Mouse (Mus musculus): Measurements from ENCODE around the gene Ccdc194. TPM values are rescaled to one million over a fixed set of nuclear protein-coding genes. Genes with fewer than 3 reads are reported as not detected.

Ccdc194 gene
- polyA plus RNA-seq, 1 experiment from 2014 or later: 0.49 TPM

DNA sequence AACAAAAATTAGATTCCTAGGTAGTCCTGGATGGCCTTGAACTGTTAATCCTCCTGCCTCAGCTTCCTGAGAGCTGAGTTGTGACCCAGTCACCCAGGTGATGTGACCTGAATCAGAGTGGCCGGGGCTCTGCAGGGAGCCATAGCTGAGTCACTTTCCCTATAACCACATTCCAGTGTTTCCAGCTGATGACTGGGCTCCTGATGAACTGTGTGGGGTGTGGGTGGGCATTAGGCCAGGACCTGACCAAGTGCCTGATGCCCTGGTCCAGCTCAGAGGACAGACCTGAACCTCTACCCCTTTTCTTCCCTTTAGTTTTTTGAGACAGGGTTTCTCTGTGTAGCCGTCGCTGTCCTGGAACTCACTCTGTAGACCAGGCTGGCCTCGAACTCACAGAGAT, 20.2 kb downstream of the Ccdc194 start:
- no peaks in the 10 kb centered on the region for H3K4me1 ChIP-seq
- H3K4me2 ChIP-seq (replicated peaks): no peak overlapping the region
- H3K9ac ChIP-seq: no peak overlapping the region
- peaks cover 43% of the 10 kb centered on the region for H3K27me3 ChIP-seq
- ATAC-seq (ENCODE audit: insufficient number of reproducible peaks, insufficient read depth, low FRiP score, low TSS enrichment): no peak
- H3K36me3 ChIP-seq: no peaks in the 10 kb centered on the region
- no peak overlapping the region for H3K27ac ChIP-seq
- H3K9me3 ChIP-seq: no peaks in the 10 kb centered on the region
- WGBS: 86% methylated on average over 4 of the region's 4 CpGs
- no peak overlapping the region for H3K4me3 ChIP-seq

DNA sequence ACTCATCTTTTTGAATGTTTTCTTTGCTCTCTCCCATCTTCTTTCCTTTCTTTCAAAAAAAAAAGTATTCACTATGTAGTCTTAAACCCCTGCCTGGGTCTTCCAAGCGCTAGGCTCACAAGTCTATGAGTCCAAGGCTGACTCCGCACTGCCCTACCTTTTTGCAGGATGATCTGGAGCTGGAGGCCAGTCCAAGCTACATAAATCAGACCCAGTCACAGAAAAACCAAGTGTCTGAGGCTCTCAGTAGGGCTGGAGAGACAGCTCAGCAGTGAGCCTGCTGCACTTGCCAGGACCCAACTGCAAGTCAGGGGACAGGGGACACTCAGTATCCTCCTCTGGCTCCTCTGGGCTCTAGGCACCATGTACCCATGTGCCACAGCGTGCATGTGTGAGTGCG, 21.2 kb downstream of the Ccdc194 start:
- Histone ChIP-seq H3K27ac (no peak overlapping the region), H3K4me3 (no peak overlapping the region), H3K9me3 (no peaks in the 10 kb centered on the region), H3K9ac (no peak overlapping the region), H3K4me2 (replicated peaks) (no peak overlapping the region), H3K36me3 (no peaks in the 10 kb centered on the region), H3K27me3 (peaks cover 39% of the 10 kb centered on the region), H3K4me1 (peaks cover under 1% of the 10 kb centered on the region; the same call in 1 of the 2 replicates)
- no peak for ATAC-seq (ENCODE audit: insufficient number of reproducible peaks, insufficient read depth, low FRiP score, low TSS enrichment)
- 91% methylated on average over 4 of the region's 4 CpGs for WGBS

DNA sequence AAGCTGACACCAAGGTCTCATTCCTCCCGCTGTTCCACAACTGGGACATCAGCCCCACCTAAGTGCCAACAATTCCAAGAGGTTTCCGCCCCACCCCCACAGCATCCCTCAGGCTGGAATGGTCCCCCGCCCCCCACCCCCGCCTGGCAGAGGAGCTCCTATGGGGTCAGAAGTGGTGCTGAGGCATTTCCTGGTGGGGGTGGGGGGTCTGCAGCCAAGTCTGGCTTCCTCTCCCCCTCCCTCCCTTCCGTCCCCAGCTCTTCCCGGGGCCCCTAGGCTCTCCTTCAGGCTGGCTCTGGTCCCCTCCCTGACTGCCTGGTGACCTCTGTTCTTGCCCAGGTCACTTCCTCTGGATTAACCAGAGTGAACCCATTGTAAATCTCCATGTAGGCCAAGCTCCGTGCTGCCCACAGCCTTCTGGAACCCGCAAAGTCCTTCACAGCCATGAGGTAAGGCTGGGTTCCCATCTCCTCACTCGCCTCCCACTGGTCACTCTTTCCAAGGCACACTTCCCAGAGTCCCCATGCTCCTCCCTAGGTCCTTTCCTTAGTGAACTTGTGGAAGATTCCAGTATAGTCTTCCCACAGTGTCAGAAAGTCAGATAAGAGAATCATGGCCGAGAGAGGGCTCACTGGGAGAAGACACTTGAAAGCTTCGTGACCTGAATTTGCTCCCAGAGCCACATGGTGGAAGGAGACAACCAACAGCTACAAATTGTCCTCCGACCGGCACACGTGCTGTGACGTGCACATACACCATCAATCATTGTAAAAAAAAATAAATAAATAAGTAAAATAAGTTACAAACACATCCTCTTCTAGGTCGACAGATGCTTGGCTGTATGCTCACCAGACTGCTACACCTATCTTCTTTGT, 26.5 kb downstream of the Ccdc194 start:
- WGBS: 30% methylated on average over 16 of the region's 16 CpGs
- peak overlapping the region; percentile 27; the same call in 1 of the 2 replicates for H3K4me2 ChIP-seq (replicated peaks)
- H3K36me3 ChIP-seq: peaks cover 2% of the 10 kb centered on the region; the same call in 1 of the 2 replicates
- peaks cover 26% of the 10 kb centered on the region for H3K4me1 ChIP-seq
- H3K4me3 ChIP-seq: no peak overlapping the region
- H3K9me3 ChIP-seq: no peaks in the 10 kb centered on the region
- H3K27me3 ChIP-seq: no peaks in the 10 kb centered on the region
- H3K9ac ChIP-seq: no peak overlapping the region
- ATAC-seq (ENCODE audit: insufficient number of reproducible peaks, insufficient read depth, low FRiP score, low TSS enrichment): no peak
- H3K27ac ChIP-seq: no peak overlapping the region

DNA sequence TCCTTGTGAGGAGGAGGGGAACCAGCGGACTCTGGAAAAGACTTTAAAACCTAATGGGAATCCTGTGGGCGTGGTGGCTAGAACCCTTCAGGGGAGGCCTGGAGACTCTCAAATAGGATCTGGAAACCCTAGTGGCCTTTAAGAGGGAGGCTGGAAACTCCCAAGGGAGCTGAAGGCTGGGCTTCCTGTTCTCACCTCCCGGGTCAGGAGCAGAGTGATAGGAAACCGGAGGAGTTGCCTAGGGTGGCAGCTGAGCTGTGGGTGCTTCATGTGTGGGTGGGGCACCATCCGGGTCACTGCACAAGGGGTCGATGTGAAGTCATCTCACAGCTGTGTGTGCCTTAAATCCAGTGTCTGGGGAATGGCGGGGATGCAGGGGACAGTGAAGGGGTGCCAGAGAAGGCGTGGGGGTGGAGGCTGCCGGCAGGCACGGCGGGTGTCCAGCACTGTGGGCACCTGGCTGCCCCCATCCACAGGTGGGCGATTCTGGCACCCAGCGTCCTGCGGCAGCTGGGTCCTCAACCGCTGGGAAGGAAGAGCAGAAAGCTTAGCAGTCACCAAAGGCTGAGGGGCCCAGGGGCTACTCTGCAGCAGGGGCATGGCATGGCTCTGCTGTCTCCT, 27.5 kb downstream of the Ccdc194 start:
- Histone ChIP-seq H3K4me2 (replicated peaks) (peak overlapping the region; percentile 7; the same call in 1 of the 2 replicates), H3K4me3 (no peak overlapping the region), H3K4me1 (peaks cover 26% of the 10 kb centered on the region), H3K27me3 (no peaks in the 10 kb centered on the region), H3K27ac (0 out of 2 replicates have a peak overlapping the region, but pooled peaks have one; percentile 32), H3K9me3 (no peaks in the 10 kb centered on the region), H3K36me3 (peaks cover 7% of the 10 kb centered on the region; the same call in 1 of the 2 replicates), H3K9ac (no peak overlapping the region)
- WGBS: 22% methylated on average over 15 of the region's 15 CpGs
- ATAC-seq (ENCODE audit: insufficient number of reproducible peaks, insufficient read depth, low FRiP score, low TSS enrichment): no peak

DNA sequence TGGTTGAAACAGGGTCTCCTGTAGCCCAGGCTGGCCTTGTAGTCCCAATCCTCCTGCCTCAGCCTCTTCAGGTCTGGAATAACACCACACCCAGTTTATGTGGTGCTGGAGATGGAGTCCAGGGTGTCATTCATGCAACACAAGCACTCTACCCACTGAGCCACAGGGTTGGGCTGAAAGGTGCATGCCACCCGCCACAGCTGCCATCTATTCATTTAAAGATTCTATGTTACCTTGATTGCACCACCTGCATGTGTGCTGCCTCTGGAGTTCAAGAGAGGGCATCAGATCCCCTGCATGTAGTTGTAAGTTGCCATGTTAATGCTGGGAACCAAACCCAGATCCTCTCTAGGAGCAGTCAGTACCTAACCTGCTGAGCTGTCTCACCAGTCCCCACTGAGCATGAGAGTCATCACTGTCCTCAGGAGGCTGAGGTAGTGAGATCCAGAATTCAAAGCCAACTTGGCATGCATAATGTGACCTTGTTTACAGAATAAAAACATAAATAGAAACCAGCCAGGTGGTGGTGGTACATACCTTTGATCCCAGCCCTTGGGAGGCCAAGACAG, 28.4 kb downstream of the Ccdc194 start:
- Histone ChIP-seq H3K9ac (no peak overlapping the region), H3K4me2 (replicated peaks) (no peak overlapping the region), H3K36me3 (peaks cover 15% of the 10 kb centered on the region), H3K4me1 (peaks cover 26% of the 10 kb centered on the region), H3K27me3 (no peaks in the 10 kb centered on the region), H3K9me3 (no peaks in the 10 kb centered on the region), H3K27ac (no peak overlapping the region), H3K4me3 (no peak overlapping the region)
- 82% methylated on average over 1 of the region's 1 CpGs for WGBS
- ATAC-seq (ENCODE audit: insufficient number of reproducible peaks, insufficient read depth, low FRiP score, low TSS enrichment): no peak

DNA sequence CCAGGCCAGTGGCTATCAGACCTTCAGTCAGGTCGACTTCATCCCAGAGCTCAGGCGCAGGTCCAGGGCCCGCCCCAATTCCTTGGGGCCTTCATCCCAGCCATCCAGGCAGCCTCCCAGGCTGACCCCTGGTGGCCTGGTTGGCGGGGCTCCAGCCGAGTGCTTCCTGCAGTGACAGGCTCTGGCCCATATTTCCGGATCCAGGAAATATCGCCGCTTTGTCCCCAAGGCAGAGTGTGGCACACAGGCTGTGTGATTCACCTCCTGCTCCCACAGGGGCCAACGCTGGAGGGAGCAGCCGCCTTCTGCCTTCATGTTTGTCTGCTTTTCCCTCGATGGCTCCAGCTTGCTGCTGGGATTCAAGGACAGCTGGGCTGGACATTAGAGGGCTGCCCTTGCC, 29.0 kb downstream of the Ccdc194 start:
- H3K4me2 ChIP-seq (replicated peaks): no peak overlapping the region
- no peak for ATAC-seq (ENCODE audit: insufficient number of reproducible peaks, insufficient read depth, low FRiP score, low TSS enrichment)
- H3K9me3 ChIP-seq: no peaks in the 10 kb centered on the region
- H3K9ac ChIP-seq: peak overlapping the region; percentile 4; the same call in 1 of the 2 replicates
- no peaks in the 10 kb centered on the region for H3K27me3 ChIP-seq
- 19% methylated on average over 11 of the region's 11 CpGs for WGBS
- H3K4me3 ChIP-seq: no peak overlapping the region
- H3K4me1 ChIP-seq: peaks cover 26% of the 10 kb centered on the region
- 0 out of 2 replicates have a peak overlapping the region, but pooled peaks have one; percentile 23 for H3K27ac ChIP-seq
- H3K36me3 ChIP-seq: peaks cover 20% of the 10 kb centered on the region

DNA sequence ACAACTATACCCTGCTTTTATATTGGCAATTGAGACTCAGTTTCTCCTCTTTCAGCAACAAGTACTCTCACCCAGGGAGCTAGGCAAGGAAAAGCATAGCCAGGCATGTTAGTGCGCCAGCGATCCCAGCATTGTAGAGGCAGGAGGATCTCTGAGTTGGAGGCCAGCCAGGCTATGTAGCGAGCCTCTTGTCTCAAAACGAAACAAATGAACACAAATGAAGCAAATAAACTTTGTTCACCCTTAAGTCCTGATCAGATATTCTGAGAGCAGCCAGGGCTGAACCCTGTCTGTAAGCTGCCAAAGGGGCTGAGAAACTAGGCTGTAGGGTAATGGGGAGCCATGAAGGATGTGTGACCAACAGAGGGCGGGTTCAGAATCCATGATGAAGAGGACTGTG, 29.7 kb downstream of the Ccdc194 start:
- H3K4me3 ChIP-seq: no peak overlapping the region
- H3K9me3 ChIP-seq: no peaks in the 10 kb centered on the region
- H3K27me3 ChIP-seq: no peaks in the 10 kb centered on the region
- WGBS: 91% methylated on average over 5 of the region's 5 CpGs
- peaks cover 25% of the 10 kb centered on the region for H3K36me3 ChIP-seq
- no peak overlapping the region for H3K4me2 ChIP-seq (replicated peaks)
- no peak for ATAC-seq (ENCODE audit: insufficient number of reproducible peaks, insufficient read depth, low FRiP score, low TSS enrichment)
- H3K9ac ChIP-seq: no peak overlapping the region
- peaks cover 26% of the 10 kb centered on the region for H3K4me1 ChIP-seq
- no peak overlapping the region for H3K27ac ChIP-seq

DNA sequence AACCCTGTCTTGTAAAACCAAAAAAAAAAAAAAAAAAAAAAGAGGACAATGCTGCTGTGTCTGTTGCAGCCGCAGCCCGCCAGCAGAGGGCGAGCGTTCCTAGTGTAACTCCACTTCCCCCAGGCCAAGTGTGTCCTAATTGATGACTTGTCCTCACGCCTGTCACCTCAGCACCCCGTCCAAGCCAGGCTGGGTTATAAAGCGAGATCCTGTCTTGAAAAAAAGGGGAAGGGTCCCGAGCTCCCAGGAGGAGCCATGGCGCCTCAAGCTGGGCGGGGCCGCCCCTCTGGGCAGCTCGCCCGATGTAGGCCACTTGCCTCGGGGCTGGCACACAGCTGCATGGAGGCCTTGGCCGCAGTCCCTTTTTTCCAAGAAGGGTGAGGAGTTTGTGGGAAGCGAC, 30.5 kb downstream of the Ccdc194 start:
- H3K27ac ChIP-seq: no peak overlapping the region

DNA sequence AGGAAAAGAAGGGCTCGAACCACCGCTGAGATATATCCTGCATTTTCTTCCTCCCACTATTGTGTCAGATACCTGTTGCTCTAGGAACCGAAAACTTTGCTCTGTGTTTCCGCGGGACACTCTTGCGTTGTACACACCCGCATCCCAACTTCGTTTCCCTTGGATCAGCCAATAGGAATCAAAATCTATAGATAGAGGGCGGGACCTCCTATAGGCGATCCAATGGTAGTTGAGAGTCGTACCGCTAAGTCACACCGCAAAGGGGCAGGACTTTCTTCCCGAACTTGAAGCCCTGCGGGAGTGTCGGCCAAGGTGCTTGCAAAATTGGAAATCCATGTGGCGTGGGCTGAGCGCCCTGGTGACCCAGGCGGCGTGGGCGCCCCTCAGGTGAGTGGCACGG, 37.1 kb downstream of the Ccdc194 start:
- Histone ChIP-seq H3K36me3 (peaks cover 34% of the 10 kb centered on the region), H3K4me3 (peak overlapping the region; percentile 84), H3K9ac (peak overlapping the region; percentile 79), H3K27me3 (no peaks in the 10 kb centered on the region), H3K27ac (peak overlapping the region; percentile 94), H3K4me1 (peaks cover 25% of the 10 kb centered on the region), H3K4me2 (replicated peaks) (peak overlapping the region; percentile 99), H3K9me3 (no peaks in the 10 kb centered on the region)
- under 1% methylated on average over 22 of the region's 22 CpGs for WGBS
- peak; percentile 83 for ATAC-seq (ENCODE audit: insufficient number of reproducible peaks, insufficient read depth, low FRiP score, low TSS enrichment)

More for the DNA sequence above, 30.5 kb downstream of the Ccdc194 start:
- Histone ChIP-seq H3K4me1 (peaks cover 26% of the 10 kb centered on the region), H3K4me2 (replicated peaks) (no peak overlapping the region), H3K27me3 (no peaks in the 10 kb centered on the region), H3K4me3 (no peak overlapping the region), H3K9ac (no peak overlapping the region), H3K36me3 (peaks cover 33% of the 10 kb centered on the region), H3K9me3 (no peaks in the 10 kb centered on the region)
- WGBS: 26% methylated on average over 16 of the region's 16 CpGs
- ATAC-seq (ENCODE audit: insufficient number of reproducible peaks, insufficient read depth, low FRiP score, low TSS enrichment): 0 out of 2 replicates have a peak, but pooled peaks have one; percentile 47

DNA sequence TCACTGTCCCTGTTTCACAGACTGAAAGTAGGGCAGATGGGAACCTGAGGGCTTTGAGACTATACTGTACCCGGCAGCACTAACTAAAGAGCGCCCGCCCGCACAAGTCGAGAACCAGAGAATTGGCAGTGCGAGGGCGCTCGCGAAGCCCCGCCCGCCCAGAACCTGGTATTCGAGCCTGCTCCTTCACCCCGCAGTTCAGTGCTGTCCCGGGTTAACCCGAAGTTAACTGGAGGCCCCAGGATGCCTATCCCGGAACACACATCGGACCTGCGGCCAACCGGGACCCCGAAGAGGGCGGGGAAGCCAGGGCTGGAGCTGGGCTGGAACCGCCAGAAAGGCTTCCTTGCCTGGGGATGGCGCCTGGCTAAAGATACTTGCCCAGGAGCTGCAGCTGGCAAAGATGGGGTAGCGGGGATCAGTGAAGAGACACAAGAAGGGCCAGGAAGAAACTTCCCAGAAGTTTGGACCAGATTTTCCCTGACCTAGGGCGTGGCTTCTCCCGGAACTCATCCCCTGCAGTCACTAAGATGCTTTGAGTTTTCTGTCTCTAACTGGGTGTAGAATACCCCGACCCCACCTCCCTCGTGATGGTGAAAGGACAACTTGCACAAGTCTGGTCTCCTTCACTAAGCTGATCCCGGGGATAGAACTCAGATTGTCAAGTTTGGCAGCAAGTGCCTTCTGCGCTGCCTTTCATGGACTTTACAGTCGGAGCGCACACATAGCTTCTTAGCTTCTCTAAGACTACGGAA, 37.6 kb downstream of the Ccdc194 start, which contains the start of gene Gtpbp3:
Gtpbp3 (plus strand) TSS at position 413 of the 755 bp plus-strand sequence.
- peaks cover 38% of the 10 kb centered on the region for H3K36me3 ChIP-seq
- WGBS: under 1% methylated on average over 33 of the region's 33 CpGs

DNA sequence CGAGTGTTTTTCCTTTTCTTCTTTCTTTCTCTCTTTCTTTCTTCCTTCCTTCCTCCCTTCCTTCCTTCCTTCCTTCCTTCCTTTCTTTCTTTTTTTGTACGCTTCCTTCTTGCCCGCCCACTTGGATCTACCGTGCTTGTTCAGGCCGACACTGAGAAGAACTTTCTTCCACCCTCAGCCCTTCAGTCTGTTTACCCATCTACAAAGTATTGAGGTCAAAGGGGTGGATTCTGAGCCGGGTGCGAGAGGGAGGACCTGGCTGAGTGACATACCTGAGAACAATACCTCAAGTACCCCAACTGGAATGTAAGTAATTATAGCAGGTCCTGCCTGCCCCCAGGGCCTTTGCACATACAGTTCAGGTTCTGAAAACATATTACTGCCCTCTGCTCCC, 39.4 kb downstream of the Ccdc194 start:
- 17% methylated on average over 7 of the region's 7 CpGs for WGBS
- no peak for ATAC-seq (ENCODE audit: insufficient number of reproducible peaks, insufficient read depth, low FRiP score, low TSS enrichment)
- peaks cover 25% of the 10 kb centered on the region for H3K4me1 ChIP-seq
- no peaks in the 10 kb centered on the region for H3K9me3 ChIP-seq
- H3K36me3 ChIP-seq: peaks cover 38% of the 10 kb centered on the region
- H3K27me3 ChIP-seq: no peaks in the 10 kb centered on the region
- H3K27ac ChIP-seq: 0 out of 2 replicates have a peak overlapping the region, but pooled peaks have one; percentile 26
- H3K4me3 ChIP-seq: peak overlapping the region; percentile 74
- H3K4me2 ChIP-seq (replicated peaks): peak overlapping the region; percentile 84
- H3K9ac ChIP-seq: no peak overlapping the region

More for the DNA sequence above, 37.6 kb downstream of the Ccdc194 start, which contains the start of gene Gtpbp3:
- Histone ChIP-seq H3K27ac (peak within 1 kb of the TSS; percentile 94), H3K4me1 (peaks cover 25% of the 10 kb centered on the region), H3K9ac (peak within 1 kb of the TSS; percentile 79), H3K4me2 (replicated peaks) (peak within 1 kb of the TSS; percentile 99), H3K4me3 (peak within 1 kb of the TSS; percentile 84), H3K27me3 (no peaks in the 10 kb centered on the region), H3K9me3 (no peaks in the 10 kb centered on the region)
- ATAC-seq (ENCODE audit: insufficient number of reproducible peaks, insufficient read depth, low FRiP score, low TSS enrichment): peak; percentile 16; the same call in 1 of the 2 replicates
